Mouse (Mus musculus): ENCODE measurements around the gene Hdhd3. TPM values are rescaled to one million over a fixed set of nuclear protein-coding genes. Genes with fewer than 3 reads are reported as not detected.

Hdhd3 gene
- 1 to 10 TPM; 6.0 to 6.5 TPM for total RNA-seq (2021)

DNA sequence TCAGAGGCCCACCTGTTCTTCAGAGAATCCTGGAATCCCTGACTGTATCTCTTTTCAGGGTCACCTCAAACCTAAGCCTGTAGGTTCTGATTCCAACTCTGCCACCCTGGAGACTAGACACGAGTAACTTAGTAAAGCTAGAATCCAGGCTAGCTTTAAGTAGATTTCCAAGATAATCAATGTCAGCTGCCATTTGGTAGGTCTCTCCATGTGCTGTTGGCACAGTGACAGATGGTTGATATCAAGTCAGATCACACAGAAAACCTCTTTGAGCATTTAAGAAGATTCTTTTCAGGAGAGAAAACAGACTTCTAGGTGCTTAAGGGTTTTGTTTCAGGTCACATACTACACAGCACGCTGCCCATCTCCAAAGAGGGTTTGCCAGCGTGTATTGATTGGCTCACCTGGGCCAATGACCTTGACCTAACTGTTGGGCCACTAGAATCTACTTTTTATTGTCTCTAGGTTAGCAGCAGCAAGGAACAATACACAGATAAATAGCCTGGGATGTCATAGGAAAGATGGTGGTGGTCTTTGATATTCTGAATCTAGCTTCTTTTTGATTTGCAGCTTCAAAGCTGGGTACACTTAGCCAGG, at the start of gene Hdhd3:
Gene Hdhd3 (minus strand): TSS at position 94 of the 597 bp plus-strand sequence.
- intact Hi-C loops (cut with DNase I), result loop anchor here (2.0 to 10.0 kb wide), 2 partner anchors 21 to 149 kb away; partner anchors contain the start of genes 4933430I17Rik and Pole3
- DNase-seq (ENCODE audit: low spot score), result no peak

DNA sequence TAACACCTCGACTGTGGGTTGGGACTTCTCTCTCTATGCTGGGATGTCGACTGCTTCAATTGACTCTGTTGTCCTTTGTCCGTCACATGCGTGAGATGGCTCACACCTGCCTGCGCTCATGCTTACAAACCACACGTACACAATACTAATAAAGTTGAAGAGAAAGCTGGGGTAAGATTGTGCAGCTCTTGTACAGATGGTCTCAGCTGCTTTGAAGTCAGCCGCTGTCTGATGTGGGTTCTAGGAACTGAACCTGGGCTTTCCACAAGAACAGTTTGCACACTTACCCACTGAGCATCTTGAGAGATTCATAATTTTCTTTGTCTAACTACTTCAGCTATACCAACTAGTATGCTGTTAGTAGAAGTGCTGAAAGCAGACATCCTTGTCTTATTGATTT, 48.7 kb upstream of the Hdhd3 start:
- intact Hi-C loops (cut with DNase I), result no loop called here
- DNase-seq (ENCODE audit: low spot score), result no peak

DNA sequence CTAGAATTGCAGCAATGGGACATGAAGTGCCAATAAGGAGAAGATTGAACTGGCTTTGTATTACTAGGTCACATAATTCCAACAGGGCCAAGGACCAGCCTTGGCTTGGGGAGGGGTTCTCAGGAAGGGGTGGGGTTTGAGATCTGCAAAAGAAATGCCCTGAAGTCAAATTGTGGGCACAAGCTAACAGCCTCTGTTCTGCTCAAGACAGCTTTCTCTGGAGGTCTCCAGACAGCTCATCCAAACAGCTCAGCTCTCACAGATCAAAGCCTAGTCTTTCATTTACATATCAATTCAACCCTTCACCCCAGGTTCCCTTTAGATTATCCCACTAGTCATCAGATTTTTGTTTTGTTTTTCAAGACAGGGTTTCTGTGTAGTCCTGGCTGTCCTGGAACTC, 41.5 kb upstream of the Hdhd3 start:
- no peak for DNase-seq (ENCODE audit: low spot score)
- intact Hi-C loops (cut with DNase I), result no loop called here

DNA sequence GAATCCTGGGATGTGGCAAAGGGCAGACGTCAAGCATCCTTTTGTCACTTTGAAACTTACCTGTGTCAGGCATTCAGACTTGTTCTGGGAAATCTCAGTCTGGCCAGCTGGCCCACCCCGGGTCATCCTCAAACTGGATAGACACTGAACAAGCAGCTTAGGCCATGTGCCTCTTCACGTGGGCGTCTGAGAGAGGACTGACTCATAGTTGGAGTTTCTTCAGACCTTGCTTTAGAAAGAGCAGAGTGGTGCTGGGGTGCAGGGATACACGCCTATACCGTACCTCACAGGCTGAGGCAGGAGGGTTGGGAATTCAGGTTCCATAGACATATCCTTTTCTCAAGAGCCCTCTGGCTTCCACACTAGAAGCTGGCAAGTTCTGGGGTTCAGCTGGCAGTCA, 40.5 kb upstream of the Hdhd3 start:
- no peak for DNase-seq (ENCODE audit: low spot score)
- intact Hi-C loops (cut with DNase I), result no loop called here

DNA sequence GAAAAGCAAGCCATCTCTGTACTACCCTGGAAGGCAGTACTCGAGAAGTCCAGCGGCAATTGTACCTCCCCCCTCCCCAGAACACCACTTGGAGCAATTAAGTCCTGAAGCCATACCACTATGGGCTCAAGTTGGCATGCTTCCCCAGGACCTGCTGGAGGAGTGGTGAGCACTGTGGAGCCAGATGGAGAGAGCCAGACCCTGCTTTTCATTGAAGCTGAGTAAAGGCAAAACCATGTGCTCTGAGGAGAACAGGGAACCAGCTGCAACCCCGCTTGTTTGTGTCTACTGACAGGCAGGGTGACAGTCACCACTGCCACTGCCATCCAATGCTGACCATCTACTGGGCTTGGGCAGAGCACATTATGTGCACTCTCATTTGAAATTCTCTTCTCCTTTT, 38.5 kb upstream of the Hdhd3 start:
- intact Hi-C loops (cut with DNase I), result no loop called here
- no peak for DNase-seq (ENCODE audit: low spot score)

DNA sequence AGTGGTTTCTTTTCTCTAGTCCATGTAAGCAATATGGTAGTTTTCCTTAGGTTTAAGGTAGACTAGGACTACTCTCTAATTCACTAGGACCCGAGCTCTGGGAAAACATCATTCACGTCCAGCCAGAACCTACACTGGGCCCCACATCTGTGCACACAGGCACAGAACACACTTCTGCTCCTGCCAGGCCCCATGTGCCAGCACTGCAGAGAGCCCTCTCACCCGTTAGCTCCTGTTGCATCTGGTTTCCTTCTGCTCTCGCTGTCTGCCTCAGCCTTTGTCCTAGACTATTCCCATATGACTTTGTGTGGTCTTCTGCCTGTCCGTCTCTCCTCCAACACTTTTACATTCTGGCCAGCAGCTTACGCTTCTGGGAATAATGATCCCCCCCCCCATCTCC, 30.5 kb upstream of the Hdhd3 start:
- intact Hi-C loops (cut with DNase I), result no loop called here

DNA sequence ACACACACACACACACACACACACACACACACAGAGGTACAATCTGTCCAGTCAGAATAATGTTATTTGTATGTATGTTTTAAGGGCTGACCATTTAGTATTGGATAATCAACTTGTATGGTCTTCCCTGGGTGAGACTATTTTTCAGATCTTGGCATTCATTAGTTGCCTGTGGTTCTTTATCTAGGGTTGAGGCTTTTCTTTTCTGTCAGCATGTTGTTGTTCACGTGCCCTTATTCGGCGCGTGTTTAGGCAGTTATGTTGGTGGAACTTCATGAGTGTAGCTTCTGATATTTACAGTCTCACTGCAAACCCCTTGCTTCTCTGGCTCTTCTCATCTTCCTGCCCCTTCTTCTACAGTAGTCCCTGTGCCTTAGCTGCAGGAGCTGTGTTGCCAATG, 24.4 kb upstream of the Hdhd3 start:
- no peak for DNase-seq (ENCODE audit: low spot score)
- intact Hi-C loops (cut with DNase I), result no loop called here

More for the DNA sequence above, 30.5 kb upstream of the Hdhd3 start:
- no peak for DNase-seq (ENCODE audit: low spot score)

DNA sequence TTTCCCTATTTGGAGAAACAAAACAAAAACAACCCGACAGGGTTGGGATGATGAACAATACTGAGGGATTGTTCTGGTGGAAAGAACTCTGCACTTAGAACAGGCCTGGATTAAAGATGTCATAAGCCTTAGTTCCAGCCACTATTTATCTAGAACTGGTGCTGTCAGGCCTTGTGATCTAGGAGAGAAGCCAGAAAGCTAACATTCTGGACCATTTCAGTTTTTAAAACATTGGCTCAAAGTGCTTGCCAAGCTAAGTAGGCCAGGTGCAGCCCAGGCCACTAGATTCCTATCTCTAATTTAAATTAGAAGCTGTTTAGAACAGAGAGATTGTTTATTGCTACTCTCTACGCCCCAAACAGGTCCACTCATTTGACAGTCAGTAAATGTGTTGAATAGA, 23.0 kb upstream of the Hdhd3 start:
- intact Hi-C loops (cut with DNase I), result no loop called here
- DNase-seq (ENCODE audit: low spot score), result no peak

DNA sequence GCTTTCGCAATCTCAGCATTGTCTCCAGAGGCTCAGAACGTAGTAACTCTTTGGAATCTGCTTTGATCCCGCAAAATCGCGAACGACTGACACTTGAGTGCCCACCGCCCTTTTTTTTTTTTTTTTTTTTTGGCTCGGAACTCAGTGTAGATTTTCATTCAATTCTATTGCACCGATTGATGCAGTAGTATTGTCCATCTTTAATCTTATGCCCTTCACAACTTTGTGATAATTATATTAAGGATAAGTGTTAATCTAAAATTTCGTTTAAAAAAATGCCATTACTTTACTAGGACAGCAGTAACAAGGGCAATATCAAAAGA, 22.2 kb upstream of the Hdhd3 start:
- no peak for DNase-seq (ENCODE audit: low spot score)
- intact Hi-C loops (cut with DNase I), result loop anchor here (2.0 kb wide), 1 partner anchor 23 kb away; the partner anchor contains the start of gene Hdhd3

DNA sequence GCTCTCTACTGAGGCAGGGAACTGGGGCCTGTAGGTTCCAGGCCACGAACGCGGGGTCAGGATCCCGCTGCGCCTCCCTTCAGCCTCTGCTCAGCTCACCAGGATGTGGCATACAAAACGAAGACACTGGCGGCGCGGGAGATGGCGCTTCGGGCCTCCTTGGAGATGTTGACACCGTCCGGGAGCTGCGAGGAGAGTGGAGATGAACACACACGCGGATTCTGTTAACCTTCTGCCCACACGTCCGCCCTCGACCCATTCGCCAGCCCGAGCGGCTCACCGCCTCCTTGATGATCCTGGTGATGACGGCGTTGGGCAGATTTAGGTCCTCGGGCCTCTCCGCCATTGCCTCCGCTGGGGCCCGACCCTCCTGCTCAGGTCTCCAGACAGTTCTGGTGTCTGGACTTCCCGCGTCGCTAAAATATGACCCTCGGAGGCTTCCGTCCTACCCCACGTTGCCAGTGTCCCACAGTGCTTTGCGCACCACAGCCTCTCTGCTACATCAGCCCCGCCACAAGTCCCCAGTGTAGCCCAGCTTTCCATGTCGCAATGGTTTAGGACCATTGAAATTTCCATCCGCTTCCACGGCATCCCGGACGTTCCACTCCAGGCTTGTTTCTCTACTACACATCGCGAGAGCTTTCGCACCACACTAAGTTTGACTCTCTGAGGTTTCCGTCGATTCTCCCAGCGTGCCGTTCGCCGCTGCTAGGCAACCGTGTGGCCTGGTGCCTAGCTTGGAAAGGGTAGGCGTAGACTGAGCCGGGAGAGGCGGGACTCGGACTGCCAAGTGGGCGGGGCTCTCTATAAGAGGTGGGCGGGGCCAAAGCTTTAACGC, 21.6 kb upstream of the Hdhd3 start, which contains the start of the genes Pole3 and 4933430I17Rik:
Gene Pole3 (minus strand): TSS at position 418 of the 838 bp plus-strand sequence.
Gene 4933430I17Rik (plus strand): TSS at position 719 of the 838 bp plus-strand sequence.
- peak; percentile 93 for DNase-seq (ENCODE audit: low spot score)
- intact Hi-C loops (cut with DNase I), result loop anchor here (2.0 kb wide), 1 partner anchor 22 kb away; the partner anchor contains the start of gene Hdhd3

DNA sequence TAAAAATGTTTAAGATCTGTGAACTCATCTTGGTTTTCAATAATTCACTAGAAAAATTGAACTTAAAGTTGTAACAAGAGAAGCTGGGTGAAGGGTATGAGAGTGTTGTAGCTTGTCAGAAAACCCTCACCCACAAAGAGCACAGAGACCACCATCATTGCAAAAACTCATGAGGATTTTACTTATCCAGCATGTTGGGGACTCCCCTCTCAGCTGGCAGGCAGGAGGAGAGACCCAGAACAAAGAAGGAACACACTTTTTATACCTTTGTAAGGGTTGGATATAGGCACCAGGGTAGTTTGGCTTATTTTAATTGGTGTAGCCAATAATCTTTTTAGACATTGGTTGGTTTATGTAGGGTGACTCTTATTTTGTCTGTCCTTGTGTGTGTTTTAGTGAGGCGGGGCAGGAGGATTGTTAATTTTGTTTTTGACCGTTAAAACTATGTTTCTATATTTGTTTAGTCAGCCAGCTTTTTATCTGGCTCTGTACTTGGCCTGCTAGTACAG, 17.7 kb upstream of the Hdhd3 start:
- intact Hi-C loops (cut with DNase I), result no loop called here

DNA sequence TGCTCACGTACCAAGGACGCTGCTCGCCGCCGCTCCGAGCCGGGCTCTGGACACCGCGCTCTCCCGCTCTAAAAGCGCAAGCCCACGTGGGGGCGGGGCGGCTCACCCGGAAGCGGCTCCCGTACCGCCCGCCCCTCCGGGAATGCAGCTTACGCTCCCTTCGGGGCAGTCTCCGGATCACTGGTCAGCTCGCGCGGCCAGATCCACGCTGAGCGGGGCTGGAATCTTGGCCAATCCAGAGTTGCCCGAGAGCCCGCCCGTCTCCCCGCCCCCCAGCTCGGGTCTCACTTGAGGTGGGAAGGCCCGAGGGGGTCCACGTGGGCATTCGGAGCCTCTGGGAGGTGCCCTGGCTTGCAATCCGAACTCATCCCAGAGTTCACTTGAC, 16.6 kb upstream of the Hdhd3 start, which contains the start of gene Alad:
Gene Alad (minus strand): TSS at position 70 of the 385 bp plus-strand sequence.
- intact Hi-C loops (cut with DNase I), result loop anchor here (5.0 to 10.0 kb wide), 3 partner anchors 93 to 315 kb away; partner anchors contain the start of genes Cdc26 and Prpf4

More for the DNA sequence above, 17.7 kb upstream of the Hdhd3 start:
- no peak for DNase-seq (ENCODE audit: low spot score)

DNA sequence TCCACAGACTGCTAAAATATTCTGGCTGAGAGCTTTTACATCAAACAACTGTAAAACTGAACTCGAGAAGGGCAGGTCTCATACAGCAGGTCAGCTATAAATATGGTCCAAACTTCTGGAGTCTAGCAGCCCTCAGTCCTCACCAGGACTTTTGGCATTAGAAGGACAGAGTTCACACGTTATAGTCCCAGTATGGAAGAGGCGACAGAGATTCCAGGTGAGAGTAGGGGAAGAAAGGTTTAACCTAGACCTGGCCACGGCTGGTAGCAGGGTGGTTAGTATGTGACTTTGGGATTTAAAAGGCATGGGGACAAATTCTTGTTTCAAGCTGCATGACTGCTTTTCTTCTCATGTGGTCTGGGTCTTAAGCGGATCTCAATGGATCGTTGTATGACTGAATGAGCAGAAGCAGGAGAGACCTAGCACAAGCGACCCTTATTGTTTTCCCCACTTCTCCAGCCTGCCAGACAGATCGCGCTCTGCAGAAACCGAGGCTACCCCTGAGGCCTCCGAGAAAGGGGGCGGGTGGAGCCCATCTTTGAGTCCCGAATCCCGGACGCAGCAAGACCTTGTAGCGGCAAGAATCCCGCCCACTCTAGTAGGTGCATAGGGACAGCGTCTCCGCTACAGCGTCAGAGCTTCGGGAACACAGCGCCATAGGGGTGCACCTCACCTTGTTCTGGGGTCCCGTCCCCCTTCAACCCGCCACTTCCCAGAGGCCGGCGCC, 16.0 kb upstream of the Hdhd3 start:
- DNase-seq (ENCODE audit: low spot score), result no peak
- intact Hi-C loops (cut with DNase I), result loop anchor here (5.0 to 10.0 kb wide), 3 partner anchors 92 to 314 kb away; partner anchors contain the start of genes Cdc26 and Prpf4

More for the DNA sequence above, 16.6 kb upstream of the Hdhd3 start, which contains the start of gene Alad:
- DNase-seq (ENCODE audit: low spot score), result peak; percentile 79

DNA sequence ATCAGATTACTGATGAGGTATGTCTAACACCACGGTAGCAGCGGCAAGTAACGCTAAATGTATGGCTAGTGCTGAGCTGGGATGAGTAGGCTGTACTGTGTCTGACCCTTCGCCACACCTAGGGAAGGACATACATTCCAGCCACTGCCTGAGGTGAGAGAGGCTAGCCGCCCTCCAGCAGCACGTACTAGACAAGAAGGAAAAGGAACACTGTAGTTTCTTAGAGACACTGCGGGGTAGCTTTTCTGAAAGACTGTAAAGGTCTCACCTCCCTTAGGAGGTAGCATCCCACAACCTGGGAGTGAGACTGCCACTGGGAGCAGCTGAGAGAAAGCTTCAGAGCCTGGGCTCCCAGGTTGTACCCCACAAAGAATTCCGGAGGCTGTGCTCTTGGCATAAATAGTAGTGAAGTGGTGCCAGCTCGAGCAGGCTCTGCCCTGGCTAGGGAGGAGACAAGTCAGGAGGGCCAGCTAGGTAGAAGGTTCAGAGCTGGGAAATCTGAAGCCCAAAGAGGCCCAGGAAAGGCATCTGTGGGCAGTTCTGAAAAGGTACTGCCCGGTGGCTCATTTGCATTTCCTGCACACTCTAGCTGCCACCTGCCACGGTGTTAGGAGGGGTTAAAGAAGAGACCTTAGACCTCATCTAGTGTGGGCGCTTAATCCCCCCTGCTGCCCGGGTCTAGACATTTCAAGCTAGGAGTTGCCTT, 15.3 kb upstream of the Hdhd3 start:
- no peak for DNase-seq (ENCODE audit: low spot score)
- intact Hi-C loops (cut with DNase I), result loop anchor here (5.0 to 10.0 kb wide), 3 partner anchors 91 to 314 kb away; partner anchors contain the start of genes Cdc26 and Prpf4

DNA sequence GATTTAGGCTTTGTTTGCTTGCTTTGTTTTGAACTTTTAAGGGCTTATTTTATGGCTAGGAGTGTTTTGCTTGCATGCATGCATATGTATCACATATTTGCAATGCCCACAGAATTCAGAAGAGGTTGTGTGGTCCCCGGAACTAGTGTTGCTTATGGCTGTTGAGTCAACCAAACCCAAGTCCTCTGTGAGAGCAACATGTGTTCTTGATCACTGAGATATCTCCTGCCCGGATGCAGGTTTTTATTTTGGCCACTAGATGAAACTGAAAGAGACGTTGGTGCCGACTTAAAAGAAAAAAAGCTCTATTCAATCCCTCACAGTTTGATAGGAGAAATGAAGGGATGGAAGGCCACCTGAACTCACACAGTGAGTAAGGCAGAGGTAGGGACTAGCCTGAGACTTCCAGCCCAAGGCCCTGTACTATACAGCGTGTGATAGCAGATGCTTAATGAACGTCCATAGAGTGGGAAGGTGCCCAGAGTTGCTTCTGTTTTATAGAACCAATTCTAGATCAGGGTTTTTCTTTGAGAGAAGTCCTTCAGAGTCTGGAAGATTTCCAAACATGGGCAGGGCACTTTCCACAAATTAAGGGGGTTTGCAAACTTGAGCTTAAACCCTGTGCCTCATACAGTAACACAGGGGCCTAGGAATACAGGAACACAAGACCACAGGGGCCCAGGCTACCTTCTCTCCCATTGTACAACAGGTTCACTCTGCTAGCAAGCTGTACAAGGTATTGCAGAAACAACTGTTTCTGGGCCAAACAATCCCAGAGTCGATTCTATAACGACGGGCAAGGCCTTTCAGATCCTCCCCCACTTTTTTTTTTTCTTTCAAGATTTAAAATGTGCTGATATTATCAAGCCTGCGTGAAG, 14.5 kb upstream of the Hdhd3 start:
- intact Hi-C loops (cut with DNase I), result loop anchor here (5.0 to 10.0 kb wide), 3 partner anchors 90 to 313 kb away; partner anchors contain the start of genes Cdc26 and Prpf4
- DNase-seq (ENCODE audit: low spot score), result no peak

DNA sequence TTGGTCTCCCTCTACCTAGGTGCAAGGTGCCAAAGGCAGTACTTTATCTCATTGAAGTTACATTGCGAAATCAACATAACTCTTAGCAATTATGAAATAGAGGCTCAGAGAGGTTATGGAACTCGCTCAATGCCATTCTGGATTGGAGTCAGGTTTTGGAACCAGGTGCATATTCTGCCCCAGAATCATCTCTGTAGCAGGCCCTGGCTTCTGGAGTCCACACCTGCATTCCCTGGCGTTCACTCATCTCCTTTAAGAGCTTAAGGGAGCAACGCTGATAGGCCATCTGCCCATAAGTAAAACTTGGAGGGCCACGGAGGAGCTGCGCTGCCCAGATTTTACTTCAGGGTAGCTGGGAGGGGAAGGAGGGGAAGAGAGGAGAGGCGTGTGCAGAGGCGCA, 13.8 kb upstream of the Hdhd3 start:
- DNase-seq (ENCODE audit: low spot score), result no peak
- intact Hi-C loops (cut with DNase I), result loop anchor here (5.0 to 10.0 kb wide), 3 partner anchors 90 to 312 kb away; partner anchors contain the start of genes Cdc26 and Prpf4

DNA sequence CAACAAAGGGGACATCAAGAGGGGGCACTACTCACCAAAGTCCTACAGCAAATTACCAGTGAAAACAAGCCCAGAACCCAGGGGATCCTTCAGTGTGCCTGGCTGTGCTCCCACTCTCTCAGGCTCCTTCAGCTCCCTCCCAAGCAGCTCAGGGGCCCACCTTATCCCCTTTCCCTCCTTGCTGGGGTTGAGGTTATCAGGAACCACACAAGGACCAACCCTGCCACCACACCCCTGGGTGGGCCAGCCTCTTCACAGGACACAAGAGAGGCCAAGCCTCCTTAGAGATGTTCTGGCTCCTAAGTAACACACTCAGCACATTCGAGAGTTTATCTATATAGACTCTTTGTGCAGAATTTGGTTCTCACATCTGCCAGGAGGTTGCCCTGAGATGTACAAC, 13.3 kb upstream of the Hdhd3 start:
- no peak for DNase-seq (ENCODE audit: low spot score)
- intact Hi-C loops (cut with DNase I), result loop anchor here (5.0 to 10.0 kb wide), 3 partner anchors 89 to 312 kb away; partner anchors contain the start of genes Cdc26 and Prpf4

DNA sequence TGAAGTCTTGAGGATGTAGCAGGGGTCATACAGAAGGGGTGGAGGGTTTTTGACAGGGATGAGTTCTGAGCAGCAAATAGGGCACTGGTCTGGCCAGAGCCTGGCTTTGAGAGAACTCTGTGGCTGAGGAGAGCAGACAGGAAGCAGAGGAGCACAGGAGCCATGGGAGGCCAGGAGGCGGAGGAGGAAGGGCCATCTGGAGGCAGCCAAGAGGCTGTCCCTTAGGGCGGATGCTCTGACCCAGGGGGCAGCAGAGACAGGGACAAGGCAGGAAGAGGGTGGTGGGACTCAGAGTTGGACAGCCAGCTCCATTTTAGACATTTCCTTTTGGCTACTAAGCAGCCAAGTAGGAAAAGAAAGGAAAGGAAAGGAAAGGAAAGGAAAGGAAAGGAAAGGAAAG, 12.8 kb upstream of the Hdhd3 start:
- DNase-seq (ENCODE audit: low spot score), result peak; percentile 60
- intact Hi-C loops (cut with DNase I), result loop anchor here (5.0 to 10.0 kb wide), 3 partner anchors 89 to 311 kb away; partner anchors contain the start of genes Cdc26 and Prpf4
